Mouse (Mus musculus): Measurements from ENCODE around the gene Birc3. TPM values are rescaled to one million over a fixed set of nuclear protein-coding genes. Genes with fewer than 3 reads are reported as not detected.
"Not testable (repeated sequence)": the region's sequence is repeated elsewhere in the genome, so short reads cannot be mapped to it uniquely, and the experiment has no call there.

The Birc3 gene
- 1 to 10 TPM; 2.2 to 2.4 TPM for total RNA-seq (2021)

DNA sequence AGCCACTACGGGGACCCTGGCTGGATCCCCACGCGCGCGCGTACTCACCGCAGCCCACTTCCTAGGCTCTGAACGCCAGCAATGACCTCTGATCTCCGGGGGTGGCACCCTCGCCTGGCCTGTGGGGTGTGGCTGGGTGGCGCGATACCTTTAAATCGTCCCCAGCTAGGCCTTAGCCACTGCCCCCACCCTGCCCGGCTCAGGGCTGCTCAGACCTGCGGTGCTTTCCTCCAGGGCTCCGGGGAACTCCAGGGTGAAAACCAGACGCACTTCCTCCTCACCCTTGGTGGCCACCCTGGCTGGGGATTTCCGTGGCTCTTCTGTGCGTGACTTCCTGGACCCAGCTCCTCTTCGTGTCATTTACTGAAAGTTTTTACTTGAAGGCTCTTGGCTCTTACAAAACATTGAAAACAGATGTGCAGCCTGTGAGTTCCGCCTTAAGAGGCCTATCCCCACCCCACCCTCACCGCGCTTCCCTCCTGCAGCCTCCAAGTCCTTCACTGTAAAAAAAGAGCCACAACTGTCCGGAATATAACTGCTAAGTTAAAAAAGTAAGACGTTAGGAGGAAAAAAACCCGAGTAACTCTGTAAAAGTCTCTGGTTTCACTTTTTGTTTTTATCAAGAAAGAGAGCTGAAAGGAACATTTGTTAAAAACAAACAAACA lies at the start of gene Birc3:
TSS of gene Birc3 (minus strand) at position 412 of the 665 bp plus-strand sequence.
- intact Hi-C loops (cut with DNase I): no loop called here
- DNase-seq (ENCODE audit: extremely low spot score in 1 of 2, low spot score in 2 of 2): peak in 1 of 2 experiments; percentile 69

DNA sequence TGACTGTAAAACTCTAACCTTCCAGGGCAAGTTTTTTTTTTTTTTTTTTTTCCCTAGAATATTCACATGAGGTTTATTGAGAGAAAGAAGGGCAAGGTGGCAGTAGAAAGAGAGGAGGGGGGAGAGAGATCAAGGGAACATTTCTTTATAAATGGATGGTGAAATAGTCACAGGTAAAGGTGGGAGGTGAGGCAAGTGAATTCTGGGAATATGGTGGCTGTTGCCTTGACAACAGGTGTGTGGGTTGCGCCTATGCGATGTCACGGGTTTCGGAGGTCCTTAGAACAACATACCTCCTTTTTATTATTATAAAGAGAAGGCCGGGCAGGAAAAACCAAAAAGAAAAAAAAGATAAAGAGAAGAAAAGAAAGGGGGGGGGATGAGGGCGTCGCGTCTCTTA lies 41.9 kb upstream of the Birc3 start:
- intact Hi-C loops (cut with DNase I): no loop called here
- no peak for DNase-seq (ENCODE audit: extremely low spot score in 1 of 2, low spot score in 2 of 2)

DNA sequence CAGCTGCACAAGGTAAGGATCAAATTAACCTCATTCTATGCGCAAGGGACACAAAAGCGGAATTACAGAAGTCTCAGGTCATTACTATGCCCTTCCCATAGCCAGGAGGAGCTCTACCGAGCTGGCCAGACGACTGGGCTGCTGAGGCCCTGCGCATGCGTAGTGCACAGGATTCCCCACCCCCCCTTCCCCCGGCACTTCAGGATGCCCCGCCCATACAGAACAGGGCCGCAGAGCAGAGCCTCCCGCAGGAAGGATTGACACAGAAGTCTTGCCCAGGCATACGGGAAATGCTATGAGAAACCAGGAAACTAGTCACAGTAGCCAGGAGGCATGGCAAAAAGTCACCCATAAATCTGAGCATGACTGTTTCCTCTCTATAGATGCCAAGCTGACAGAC lies 41.5 kb upstream of the Birc3 start:
- DNase-seq (ENCODE audit: extremely low spot score in 1 of 2, low spot score in 2 of 2): peak in 1 of 2 experiments; percentile 74

DNA sequence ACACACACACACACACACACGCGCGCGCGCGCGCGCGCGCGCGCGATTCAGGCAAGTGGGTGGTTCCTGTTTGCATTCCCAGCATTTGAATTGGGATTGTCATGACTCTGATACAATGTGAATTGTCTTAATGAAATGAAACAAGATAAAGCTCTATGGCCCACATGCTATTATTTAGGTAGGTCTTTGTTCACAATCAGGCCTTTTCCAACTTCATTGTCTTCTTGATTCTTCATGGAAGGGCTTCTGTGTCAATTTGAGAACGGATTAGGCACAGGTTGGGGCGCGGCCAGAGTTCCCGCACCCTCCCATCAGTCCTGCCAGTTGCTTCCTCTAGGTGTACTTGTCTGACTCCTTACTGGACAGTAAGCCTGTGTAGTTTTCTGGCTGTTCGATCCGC lies 41.0 kb upstream of the Birc3 start:
- no peak for DNase-seq (ENCODE audit: extremely low spot score in 1 of 2, low spot score in 2 of 2)
- intact Hi-C loops (cut with DNase I): no loop called here

More for the DNA sequence above, 41.5 kb upstream of the Birc3 start:
- intact Hi-C loops (cut with DNase I): no loop called here

DNA sequence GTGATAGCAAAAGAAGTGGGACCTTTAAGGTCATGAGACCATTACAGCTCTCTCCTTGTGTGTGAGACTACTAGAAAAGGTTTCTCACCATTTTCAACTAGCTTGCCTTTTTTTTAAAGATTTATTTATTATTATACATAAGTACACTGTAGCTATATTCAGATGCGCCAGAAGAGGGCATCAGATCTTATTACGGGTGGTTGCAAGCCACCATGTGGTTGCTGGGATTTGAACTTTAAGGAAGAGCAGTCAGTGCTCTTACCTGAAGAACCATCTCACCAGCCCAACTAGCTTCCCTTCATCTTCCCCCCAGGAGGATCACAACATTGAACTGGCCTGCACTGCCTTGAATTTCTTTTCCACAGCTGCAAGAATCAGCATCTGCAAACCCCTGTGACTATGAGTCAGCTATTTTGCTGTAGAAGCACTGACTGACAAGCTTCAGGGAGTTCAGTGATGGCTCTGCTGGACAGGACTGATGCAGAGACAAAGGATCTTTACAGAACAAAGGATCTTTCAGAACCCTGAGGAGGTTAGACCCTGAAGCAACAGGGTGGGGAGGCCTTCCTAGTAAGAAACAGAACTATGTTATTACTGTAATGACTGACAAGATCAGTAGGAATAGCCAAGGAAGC lies 34.5 kb upstream of the Birc3 start:
- DNase-seq (ENCODE audit: extremely low spot score in 1 of 2, low spot score in 2 of 2): no peak
- intact Hi-C loops (cut with DNase I): loop anchor here (10.0 kb wide), 1 partner anchor 297 kb away; no protein-coding TSS in a partner anchor

DNA sequence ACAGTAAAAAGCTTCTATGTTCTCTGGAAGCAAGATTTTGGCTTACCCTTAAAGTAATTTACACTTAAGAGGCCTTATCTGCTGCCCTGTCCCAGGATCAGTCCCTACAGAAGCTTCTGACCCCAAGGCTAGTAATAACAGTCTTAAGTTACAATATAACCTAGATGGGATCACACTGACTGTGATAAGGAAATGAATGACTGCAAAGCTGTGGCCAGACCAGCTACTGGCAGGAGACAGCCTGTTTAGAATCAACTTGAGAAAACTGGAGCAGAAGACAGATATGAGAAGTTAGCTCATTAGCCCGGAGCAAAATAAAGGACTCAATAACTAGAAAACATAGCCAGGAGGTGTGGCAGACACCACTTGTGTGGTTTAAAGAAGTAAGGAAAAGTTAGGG lies 33.6 kb upstream of the Birc3 start:
- intact Hi-C loops (cut with DNase I): loop anchor here (10.0 kb wide), 1 partner anchor 298 kb away; no protein-coding TSS in a partner anchor
- DNase-seq (ENCODE audit: extremely low spot score in 1 of 2, low spot score in 2 of 2): no peak

DNA sequence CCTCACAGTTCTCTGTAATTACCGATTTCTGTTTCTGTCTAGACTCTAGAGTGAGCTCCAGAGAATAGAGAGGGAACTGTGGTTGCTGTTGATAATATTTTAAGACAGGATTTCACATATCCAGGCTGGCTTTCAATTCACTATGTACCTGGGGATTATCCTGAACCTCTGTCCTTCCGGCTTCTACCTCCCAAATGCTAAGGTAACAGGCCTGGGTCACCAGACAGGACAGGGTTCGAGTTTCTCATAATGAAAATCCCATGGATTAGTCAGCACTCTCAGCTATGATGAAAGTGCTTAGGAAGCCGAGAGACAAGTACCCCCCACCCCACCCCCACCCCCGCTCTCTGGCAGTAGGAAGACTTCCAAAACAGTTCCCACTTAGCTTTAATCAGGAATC lies 30.8 kb upstream of the Birc3 start:
- DNase-seq (ENCODE audit: extremely low spot score in 1 of 2, low spot score in 2 of 2): no peak
- intact Hi-C loops (cut with DNase I): loop anchor here (10.0 kb wide), 1 partner anchor 301 kb away; no protein-coding TSS in a partner anchor

DNA sequence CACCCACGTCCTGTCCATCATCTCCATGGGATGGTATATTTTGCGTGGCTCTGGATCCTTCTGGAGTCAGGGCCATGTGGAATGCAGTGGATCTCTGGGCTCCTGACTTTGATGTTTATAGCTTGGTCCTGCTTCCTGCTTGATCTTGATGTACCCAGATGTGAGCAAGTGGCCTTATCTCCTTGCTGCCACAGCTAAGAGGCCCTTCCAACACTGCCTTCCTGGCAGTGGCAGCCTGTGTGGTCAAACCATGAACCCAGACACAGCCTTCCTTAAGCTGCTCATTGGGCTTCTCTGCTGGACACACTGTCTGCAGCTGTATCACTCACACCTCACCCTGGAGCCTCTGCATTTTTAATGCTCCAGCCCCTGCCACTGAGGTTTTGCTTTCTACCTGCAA lies 30.3 kb upstream of the Birc3 start:
- intact Hi-C loops (cut with DNase I): loop anchor here (10.0 kb wide), 1 partner anchor 302 kb away; no protein-coding TSS in a partner anchor
- DNase-seq (ENCODE audit: extremely low spot score in 1 of 2, low spot score in 2 of 2): no peak

DNA sequence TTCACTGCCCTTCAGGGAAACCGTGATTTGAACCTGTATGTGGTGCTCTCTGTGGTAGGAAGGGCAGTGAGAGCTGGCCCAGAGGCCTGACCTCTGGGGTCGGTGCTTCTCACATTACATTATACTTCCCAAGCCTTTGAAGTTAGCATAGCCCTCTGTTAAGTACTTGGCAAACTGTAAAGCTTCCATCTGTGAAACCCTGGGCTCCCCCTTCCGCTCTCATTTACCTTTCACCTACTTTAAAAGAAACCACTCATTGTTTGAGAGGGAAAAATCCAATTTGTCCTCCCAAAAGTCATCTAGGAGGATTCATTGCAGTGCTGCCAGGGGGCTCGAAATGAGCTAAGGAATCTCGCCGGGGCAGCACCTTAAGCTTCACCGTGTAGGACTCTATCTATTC lies 29.3 kb upstream of the Birc3 start:
- intact Hi-C loops (cut with DNase I): loop anchor here (10.0 kb wide), 1 partner anchor 302 kb away; no protein-coding TSS in a partner anchor
- DNase-seq (ENCODE audit: extremely low spot score in 1 of 2, low spot score in 2 of 2): peak in 1 of 2 experiments; percentile 27

DNA sequence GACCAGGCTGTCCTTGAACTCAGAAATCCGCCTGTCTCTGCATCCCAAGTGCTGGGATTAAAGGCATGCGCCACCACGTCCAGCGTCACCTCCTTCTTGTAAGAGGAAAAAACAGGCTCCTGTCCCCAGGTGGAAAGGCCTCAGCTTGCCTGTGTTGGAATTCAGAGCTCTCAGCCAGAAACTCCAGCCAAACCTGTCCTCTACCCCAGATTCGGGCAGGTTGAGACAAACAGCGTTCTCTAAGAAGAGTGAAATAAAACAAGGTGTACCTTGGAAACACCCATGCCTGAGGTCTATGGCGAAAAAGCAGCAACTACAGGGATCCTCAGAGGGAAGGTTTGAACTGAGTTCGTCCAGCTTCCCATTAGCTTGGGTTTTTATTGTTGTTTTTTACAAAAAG lies 28.0 kb upstream of the Birc3 start:
- intact Hi-C loops (cut with DNase I): loop anchor here (10.0 kb wide), 1 partner anchor 304 kb away; no protein-coding TSS in a partner anchor
- DNase-seq (ENCODE audit: extremely low spot score in 1 of 2, low spot score in 2 of 2): no peak

DNA sequence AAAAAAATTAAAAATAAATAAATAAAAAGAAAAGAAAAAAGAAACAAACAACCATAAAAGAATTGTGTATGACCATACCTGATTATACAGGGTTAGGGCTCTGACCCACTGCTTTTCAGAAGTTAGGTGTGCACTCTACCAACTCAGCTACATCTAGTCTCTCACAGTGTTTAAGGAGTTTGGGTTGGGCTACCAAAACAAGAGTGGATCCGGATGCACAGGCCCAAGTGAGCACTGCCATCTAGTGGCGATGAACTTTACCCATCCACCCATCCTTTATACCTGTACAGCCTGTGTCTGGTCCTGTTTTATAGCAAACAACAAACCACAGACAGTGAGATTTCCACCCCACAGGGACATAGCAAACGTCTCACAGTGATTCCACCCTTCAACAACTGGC lies 24.5 kb upstream of the Birc3 start:
- DNase-seq (ENCODE audit: extremely low spot score in 1 of 2, low spot score in 2 of 2): peak; percentile 26 to 73
- intact Hi-C loops (cut with DNase I): loop anchor here (5.0 kb wide), 3 partner anchors 40 to 295 kb away; no protein-coding TSS in a partner anchor

DNA sequence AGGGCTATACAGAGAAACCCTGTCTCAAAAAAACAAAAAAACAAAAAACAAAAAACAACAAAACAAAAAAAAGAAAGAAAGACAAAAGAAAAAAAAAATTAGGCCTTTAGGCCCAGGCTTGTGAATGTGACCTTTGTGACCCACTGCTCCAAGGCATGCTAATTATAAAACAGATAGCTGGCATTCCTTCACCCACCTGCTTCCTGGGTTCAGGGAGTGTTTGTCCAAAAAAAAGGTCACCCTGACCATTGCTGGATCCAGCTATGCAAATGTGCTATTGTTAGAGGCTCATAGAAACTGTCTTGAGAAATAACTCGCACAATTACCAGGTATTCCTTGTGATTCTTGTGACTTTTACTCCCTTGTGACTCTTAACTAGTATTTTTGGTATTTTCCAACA lies 18.8 kb upstream of the Birc3 start:
- DNase-seq (ENCODE audit: extremely low spot score in 1 of 2, low spot score in 2 of 2); intact Hi-C loops (cut with DNase I): not testable (repeated sequence)

DNA sequence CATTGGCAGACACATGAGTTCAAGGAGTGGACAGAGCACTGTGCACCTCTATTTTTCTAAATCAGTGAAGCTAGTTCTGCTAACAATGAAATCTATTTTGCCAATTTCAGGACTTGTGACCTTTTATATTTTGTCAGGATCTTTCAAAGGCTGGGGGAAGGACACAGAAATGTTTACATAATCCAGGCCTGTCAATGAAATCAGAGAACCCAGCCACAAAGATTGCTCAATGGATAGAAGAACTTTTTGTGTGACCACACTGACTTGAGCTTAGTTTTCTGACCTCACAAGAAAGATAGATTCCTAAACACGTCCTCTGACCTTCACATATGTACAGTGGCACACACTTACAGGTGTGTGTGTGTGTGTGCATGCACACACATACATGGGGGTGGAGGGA lies 18.2 kb upstream of the Birc3 start:
- DNase-seq (ENCODE audit: extremely low spot score in 1 of 2, low spot score in 2 of 2): no peak

DNA sequence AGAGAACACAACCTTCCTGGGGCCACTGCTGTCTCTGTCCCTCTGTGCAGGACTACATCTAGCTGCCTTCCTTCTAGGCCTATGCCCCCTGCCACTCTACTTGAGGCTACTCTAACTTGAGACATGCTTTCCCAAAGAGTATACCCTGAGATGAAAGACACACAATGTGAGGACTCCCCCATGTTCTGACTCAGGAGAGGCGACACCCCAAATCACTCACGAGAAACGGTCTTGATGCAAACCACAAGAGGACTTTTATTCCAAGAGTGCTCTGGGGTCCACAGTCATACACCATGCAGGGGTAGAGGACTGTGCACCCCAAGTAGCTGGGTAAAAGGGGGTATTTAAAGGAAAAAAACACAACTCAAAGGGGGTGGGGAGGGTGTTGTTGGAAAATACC lies 11.4 kb upstream of the Birc3 start:
- DNase-seq (ENCODE audit: extremely low spot score in 1 of 2, low spot score in 2 of 2): no peak
- intact Hi-C loops (cut with DNase I): no loop called here

More for the DNA sequence above, 18.2 kb upstream of the Birc3 start:
- intact Hi-C loops (cut with DNase I): no loop called here

DNA sequence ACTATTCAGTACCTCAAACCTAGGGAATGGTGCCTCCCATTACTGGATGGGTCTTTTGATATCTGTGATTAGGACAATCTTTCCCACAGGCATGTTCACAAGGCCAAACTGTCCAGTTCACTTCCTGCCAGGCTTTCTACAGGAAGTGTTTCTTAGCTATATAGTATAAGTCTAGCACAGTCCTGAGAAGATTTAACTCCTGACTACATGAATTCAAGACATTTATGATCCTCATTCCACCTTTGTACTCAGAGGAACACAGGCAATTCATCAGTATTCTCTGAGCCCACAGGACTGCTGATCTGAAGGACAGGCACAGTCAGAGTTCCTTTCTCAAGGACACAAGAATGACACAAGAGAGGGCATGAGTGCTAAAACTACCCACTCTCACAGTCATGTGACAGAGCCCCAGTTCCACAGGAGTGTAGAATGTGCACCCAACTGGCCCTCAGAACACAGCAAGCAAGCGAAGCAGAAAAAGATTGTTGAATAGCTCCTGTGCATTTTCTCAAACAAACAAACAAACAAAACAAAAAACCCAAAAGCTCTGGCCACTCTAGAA lies 9.4 kb upstream of the Birc3 start:
- no peak for DNase-seq (ENCODE audit: extremely low spot score in 1 of 2, low spot score in 2 of 2)
- intact Hi-C loops (cut with DNase I): no loop called here

DNA sequence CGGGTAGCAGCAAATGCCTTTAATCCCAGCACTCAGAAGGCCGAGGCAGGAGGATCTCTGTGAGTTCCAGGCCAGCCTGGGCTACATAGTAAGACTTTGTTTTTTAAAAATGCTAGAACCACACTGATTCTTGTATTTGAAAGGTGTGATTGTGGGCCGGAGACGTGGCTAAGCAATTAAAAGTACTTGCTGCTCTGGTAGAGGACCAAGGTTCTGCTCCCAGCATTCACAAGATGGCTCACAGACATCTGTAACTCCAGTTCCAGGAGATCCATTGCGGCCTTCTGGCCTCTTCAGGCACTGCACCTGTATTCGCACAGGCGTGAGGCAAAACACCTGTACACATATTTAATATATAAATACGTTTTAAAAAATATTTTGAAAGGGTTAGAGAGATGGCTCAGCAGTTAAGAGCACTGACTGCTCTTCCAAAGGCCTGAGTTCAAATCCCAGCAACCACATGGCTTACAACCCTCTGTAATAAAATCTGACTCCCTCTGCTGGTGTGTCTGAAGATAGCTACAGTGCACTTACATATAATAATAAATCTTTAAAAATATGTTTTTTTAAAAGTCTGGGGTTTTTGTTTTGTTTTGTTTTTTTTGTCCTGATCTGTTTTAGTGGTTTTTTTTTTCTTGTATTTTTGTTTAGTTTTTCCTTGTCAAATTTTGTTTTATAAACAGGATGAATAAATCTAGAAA lies 675 bp upstream of the Birc3 start:
- intact Hi-C loops (cut with DNase I): no loop called here
- DNase-seq (ENCODE audit: extremely low spot score in 1 of 2, low spot score in 2 of 2): no peak

DNA sequence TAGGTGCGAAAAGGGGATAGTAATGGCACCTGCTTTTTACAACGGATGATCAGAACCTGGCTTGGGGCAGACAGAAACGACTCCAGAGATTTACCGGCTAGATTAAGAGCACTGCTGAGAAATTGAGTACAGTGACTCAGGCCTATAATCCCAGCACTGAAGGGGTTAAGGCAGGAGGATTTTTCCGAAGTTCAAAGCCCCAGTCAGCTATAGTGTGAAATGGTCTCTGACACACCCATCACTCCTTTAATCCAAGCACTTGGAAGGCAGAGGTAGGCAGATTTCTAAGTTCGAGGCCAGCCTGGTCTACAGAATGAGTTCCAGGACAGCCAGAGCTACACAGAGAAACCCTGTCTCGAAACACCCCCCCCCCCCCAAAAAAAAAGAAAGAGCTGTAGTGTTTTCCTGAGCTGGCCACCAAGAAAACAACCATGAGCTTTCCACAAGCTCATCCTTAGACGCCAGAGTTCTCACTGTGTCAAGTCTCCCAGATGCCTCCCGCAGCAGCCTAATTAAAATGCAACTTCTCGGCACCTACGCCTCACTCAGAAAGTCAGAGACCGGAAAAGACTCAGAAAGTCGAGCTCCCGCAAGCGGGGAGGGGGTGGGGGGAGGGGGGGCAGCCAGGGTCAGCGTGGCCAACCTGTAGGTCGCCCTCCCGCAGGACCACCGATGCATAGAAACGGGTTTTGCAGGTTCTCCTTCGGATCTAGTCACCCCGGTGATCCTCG lies 777 bp downstream of the Birc3 start:
- DNase-seq (ENCODE audit: extremely low spot score in 1 of 2, low spot score in 2 of 2): no peak

DNA sequence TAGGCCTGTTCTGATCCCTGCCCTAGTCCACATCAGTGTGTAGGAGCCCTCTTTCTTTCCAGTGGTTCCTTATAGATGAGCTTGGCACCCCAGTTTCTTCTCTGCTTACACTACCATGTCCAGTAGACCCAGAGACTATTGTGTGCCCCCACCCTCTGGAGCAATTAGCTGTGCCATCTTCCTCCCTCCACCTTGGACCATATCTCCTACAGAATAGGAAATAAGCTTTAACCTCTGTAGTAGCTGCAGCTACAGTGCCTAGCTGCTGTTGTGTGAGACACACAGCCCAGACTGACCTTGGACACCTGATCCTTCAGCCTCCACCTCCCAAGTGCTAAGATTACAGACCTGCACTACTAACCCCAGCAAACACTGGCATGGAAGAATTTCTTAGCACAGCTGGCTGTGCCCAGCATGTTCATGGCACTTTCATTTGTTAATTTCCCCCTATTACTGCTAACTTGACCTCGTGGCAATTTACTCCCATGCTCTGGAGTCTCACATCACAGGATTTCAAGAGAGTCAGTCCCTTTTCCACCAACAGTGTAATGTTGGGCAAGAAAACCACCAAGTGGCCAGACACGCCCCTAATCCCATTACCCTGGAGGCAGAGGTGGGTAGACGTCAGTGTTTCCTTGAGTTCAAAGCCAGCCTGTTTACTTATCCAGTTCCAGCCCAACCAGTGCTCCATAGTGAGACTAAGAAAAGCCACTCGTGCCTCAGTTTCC lies 1.5 kb downstream of the Birc3 start:
- DNase-seq (ENCODE audit: extremely low spot score in 1 of 2, low spot score in 2 of 2): no peak
- intact Hi-C loops (cut with DNase I): no loop called here

More for the DNA sequence above, 777 bp downstream of the Birc3 start:
- intact Hi-C loops (cut with DNase I): no loop called here

Measured in left cerebral cortex, postnatal 10 days (tissue).